ENCODE assay signal across 26 mouse cellular contexts in the genomic region with DNA sequence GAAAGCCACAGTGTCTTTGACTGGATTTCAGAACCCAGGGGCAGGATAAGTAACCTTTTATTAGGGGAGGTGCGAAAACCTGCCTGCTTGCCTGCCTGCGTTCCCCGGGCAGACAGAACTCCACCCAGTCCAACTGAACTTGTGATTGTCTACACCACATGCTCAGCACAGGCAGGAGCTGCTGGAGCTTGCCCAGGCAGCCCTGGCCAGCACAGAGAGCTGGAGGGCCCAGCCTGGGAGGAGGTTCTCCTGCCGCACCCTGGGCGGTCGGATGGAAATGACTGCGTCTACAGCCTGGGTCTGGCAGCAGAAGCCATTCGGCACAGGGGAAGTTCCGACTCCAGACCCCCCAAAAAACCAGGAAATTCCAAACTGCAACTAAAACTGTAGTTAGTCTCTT.
DNase-seq lines count a peak whose midpoint lies in the region; ATAC-seq and TF ChIP-seq lines count a peak whose summit lies in the region.
"Had no signal": no experiment of that assay in that cellular context is flagged by ENCODE, and none has a peak within 500 bp of the region (broad histone marks: within the 10 kb centered on the region; RNA-seq: fewer than 3 reads in every experiment).

No protein-coding gene starts in this region.

- H3K27ac ChIP-seq in limb, embryonic 15.5 days: peak overlapping the region; percentile 73
- no peak overlapping the region for H3K27ac ChIP-seq in forebrain, postnatal 0 days (ENCODE audit: low read depth, low read length)
- H3K27ac ChIP-seq: embryonic facial prominence, embryonic 15.5 days; forebrain, embryonic 15.5 days; heart, adult 2 months; heart, embryonic 15.5 days; hindbrain, embryonic 15.5 days; intestine, embryonic 15.5 days; liver, embryonic 12.5 days; midbrain, embryonic 10.5 days; neural tube, embryonic 15.5 days; stomach, embryonic 15.5 days had no signal

- H3K4me3 ChIP-seq in limb, embryonic 15.5 days: no peak overlapping the region
- H3K4me3 ChIP-seq in forebrain, postnatal 0 days (ENCODE audit: low read depth, low read length): no peak overlapping the region
- H3K4me3 ChIP-seq: embryonic facial prominence, embryonic 15.5 days; forebrain, embryonic 15.5 days; heart, adult 2 months; heart, embryonic 15.5 days; hindbrain, embryonic 15.5 days; intestine, embryonic 15.5 days; liver, embryonic 12.5 days; midbrain, embryonic 10.5 days; neural tube, embryonic 15.5 days; stomach, embryonic 15.5 days had no signal

- H3K27me3 ChIP-seq in limb, embryonic 15.5 days: 0 out of 2 replicates have a peak, but pooled peaks cover 2% of the 10 kb centered on the region
- H3K27me3 ChIP-seq in forebrain, postnatal 0 days (ENCODE audit: insufficient read depth, low read length): no peaks in the 10 kb centered on the region
- H3K27me3 ChIP-seq: embryonic facial prominence, embryonic 15.5 days; forebrain, embryonic 15.5 days; heart, embryonic 15.5 days; hindbrain, embryonic 15.5 days; intestine, embryonic 15.5 days; liver, embryonic 12.5 days; stomach, embryonic 15.5 days had no signal

- H3K36me3 ChIP-seq in limb, embryonic 15.5 days: no peaks in the 10 kb centered on the region
- no peaks in the 10 kb centered on the region for H3K36me3 ChIP-seq in forebrain, postnatal 0 days (ENCODE audit: insufficient read depth)
- H3K36me3 ChIP-seq: embryonic facial prominence, embryonic 15.5 days; forebrain, embryonic 15.5 days; heart, embryonic 15.5 days; hindbrain, embryonic 15.5 days; intestine, embryonic 15.5 days; liver, embryonic 12.5 days; midbrain, embryonic 10.5 days; neural tube, embryonic 15.5 days; stomach, embryonic 15.5 days had no signal

- peak; percentile 6 for DNase-seq in heart, postnatal 25 days (ENCODE audit: low spot score)
- DNase-seq in heart, postnatal 4 days: no peak
- peak; percentile 14 for DNase-seq in urinary bladder, postnatal 14 days (ENCODE audit: low spot score)
- no peak for DNase-seq in urinary bladder, postnatal 10 days (ENCODE audit: low spot score)
- DNase-seq in gastrocnemius, postnatal 14 days: peak; percentile 42
- no peak for DNase-seq in forebrain, postnatal 0 days
- no peak for DNase-seq in cerebellum, adult 11-12 months
- DNase-seq: adrenal gland, adult 8-10 months; cerebellum, adult 2 months; cerebellum, postnatal 25 days; embryo, embryonic 11 days; kidney, adult 9 months; lung, postnatal 10 days; right cerebral cortex, adult 18-20 months; right cerebral cortex, postnatal 4 days had no signal

- H3K9me3 ChIP-seq in limb, embryonic 15.5 days: no peaks in the 10 kb centered on the region
- no peaks in the 10 kb centered on the region for H3K9me3 ChIP-seq in forebrain, postnatal 0 days (ENCODE audit: low read length)
- H3K9me3 ChIP-seq: embryonic facial prominence, embryonic 15.5 days; forebrain, embryonic 15.5 days; heart, embryonic 15.5 days; hindbrain, embryonic 15.5 days; intestine, embryonic 15.5 days; liver, embryonic 12.5 days; midbrain, embryonic 10.5 days; neural tube, embryonic 15.5 days; stomach, embryonic 15.5 days had no signal

- H3K9ac ChIP-seq in limb, embryonic 15.5 days: no peak overlapping the region
- H3K9ac ChIP-seq in forebrain, postnatal 0 days: no peak overlapping the region
- H3K9ac ChIP-seq: embryonic facial prominence, embryonic 15.5 days; forebrain, embryonic 15.5 days; heart, embryonic 15.5 days; hindbrain, embryonic 15.5 days; intestine, embryonic 15.5 days; liver, embryonic 12.5 days; neural tube, embryonic 15.5 days; stomach, embryonic 15.5 days had no signal

- intact Hi-C loops in heart, postnatal 25 days (cut with DNase I): no loop called here
- intact Hi-C loops in gastrocnemius, postnatal 14 days (cut with DNase I; ENCODE audit: low total_unique reads): no loop called here

- peaks cover 5% of the 10 kb centered on the region for H3K4me1 ChIP-seq in limb, embryonic 15.5 days
- no peaks in the 10 kb centered on the region for H3K4me1 ChIP-seq in forebrain, postnatal 0 days (ENCODE audit: insufficient read depth)
- H3K4me1 ChIP-seq: forebrain, embryonic 15.5 days; heart, embryonic 15.5 days; hindbrain, embryonic 15.5 days; intestine, embryonic 15.5 days; liver, embryonic 12.5 days; midbrain, embryonic 10.5 days; neural tube, embryonic 15.5 days; stomach, embryonic 15.5 days had no signal

- 0 out of 2 replicates have a peak overlapping the region, but pooled peaks have one; percentile 3 for H3K4me2 ChIP-seq in limb, embryonic 15.5 days
- no peak overlapping the region for H3K4me2 ChIP-seq in forebrain, postnatal 0 days (ENCODE audit: low read depth)
- H3K4me2 ChIP-seq: embryonic facial prominence, embryonic 15.5 days; forebrain, embryonic 15.5 days; heart, embryonic 15.5 days; hindbrain, embryonic 15.5 days; intestine, embryonic 15.5 days; liver, embryonic 12.5 days; neural tube, embryonic 15.5 days; stomach, embryonic 15.5 days had no signal

- ATAC-seq in limb, embryonic 15.5 days (ENCODE audit: insufficient number of reproducible peaks, low FRiP score, low TSS enrichment, low read depth): peak; percentile 52; the same call in 1 of the 2 replicates
- ATAC-seq in forebrain, postnatal 0 days: no peak
- ATAC-seq: forebrain, embryonic 15.5 days; intestine, embryonic 15.5 days; liver, embryonic 12.5 days had no signal

- no peak for TF ChIP-seq CTCF in forebrain, postnatal 0 days (IDR thresholded peaks at IDR 0.05; ENCODE audit: low read depth)

- WGBS in limb, embryonic 15.5 days: 34% methylated on average over 9 of the region's 9 CpGs
- WGBS in forebrain, postnatal 0 days: 87% methylated on average over 9 of the region's 9 CpGs

Comparison
In these comparisons a context has a peak if more than half of its experiments do, and no peak if none do; other contexts are left out.
1. DNase-seq: peak in heart, postnatal 25 days (single experiment), urinary bladder, postnatal 14 days (single experiment) and gastrocnemius, postnatal 14 days (single experiment); none in heart, postnatal 4 days (single experiment), urinary bladder, postnatal 10 days (single experiment), forebrain, postnatal 0 days (single experiment) and cerebellum, adult 11-12 months (single experiment).